Mouse (Mus musculus) activated CD4-positive, CD25-positive, alpha-beta regulatory T cell, adult 9 weeks (primary cell): ENCODE data around the gene Ak4. TPM values are rescaled to one million over a fixed set of nuclear protein-coding genes. Genes with fewer than 3 reads are reported as not detected.

Source experiments
- polyA plus RNA-seq: library from polyadenylated mRNA; unstranded; fragments of 100-300 nt; shearing (Covaris generic); gene quantifications from one replicate; pipeline ENCODE4 v1.2.1, GENCODE M21; 2017

Gene Ak4
- polyA plus RNA-seq, result 0.55 TPM

DNA sequence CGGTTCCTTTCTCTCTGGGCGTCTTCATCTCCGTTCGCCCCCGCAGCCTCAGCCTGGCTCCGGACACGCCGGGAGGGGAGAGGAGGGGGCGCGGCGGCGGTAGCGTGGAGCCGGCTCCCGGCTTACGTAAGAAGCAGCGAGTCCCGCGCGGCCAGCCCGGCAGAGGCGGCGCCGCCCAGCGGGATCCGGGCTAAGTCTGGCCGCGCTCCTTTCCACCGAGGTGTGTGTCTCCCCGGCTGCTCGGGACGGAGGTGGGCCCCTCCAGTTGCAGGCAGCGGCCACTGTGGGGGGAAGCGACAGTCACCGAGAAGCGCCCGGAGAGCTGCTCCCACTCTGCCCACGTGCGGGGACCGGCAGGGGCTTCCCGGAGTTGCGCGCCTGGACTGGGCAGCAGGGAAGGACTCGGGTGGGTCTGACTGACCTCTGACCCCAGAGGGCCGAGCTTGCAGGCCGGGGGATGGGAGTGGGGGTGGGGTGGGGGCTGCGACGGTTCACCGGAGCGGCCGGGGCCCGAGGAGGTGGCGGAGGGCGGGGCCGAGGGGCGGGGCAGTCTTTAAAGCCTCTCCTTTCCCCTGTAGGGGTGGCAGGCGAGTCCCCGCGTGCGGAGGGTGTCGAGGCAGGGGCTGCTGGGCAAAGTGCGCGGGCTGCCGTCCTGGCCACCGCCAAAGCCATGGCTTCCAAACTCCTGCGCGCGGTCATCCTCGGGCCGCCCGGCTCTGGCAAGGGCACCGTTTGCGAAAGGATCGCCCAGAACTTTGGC lies at the start of gene Ak4:
Ak4 (plus strand) TSS at position 127 of the 760 bp plus-strand sequence.

DNA sequence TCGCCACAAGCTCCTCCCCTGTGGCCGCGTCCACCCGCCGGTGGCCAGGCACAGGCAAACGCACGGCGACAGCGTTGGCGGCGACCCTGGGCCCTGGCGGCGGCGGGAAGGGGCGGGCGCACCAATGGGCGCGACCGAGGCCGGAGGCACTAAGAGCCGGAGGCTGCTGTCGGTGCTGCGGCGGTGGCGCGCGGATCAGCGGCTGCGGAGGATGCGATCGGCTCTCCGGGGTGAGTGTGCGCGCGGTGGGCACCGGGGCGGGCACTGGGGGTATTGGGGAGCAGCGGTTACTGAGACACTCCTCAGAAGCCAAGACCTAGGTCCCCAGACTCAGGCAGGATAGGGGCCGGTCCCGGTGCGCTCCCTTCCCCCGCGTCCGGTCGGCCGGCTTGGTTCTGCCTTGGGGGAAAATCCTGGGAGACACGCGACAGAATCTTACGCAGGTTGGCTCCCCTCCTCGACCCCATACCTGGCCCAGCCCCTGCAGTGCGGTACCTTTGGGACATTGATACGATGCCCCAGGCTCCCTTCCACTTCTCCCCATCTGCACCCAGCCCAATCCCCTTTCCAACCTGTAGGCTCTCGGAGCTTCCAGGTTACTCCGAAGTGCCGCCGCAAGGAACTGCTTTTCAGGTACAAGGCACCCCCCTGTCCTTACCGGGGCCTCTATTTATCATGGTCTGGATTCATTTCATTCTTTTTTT lies 77.6 kb downstream of the Ak4 start, which contains the start of gene Dnajc6:
Dnajc6 (plus strand) TSS at position 115 of the 704 bp plus-strand sequence.

Other genes with a start within 250 kb of the Ak4 start
- 443 TPM for gene Jak1, start 154.0 kb upstream of the Ak4 start, polyA plus RNA-seq
- 0.81 TPM for gene Dnajc6, start 77.4 kb downstream of the Ak4 start, polyA plus RNA-seq
- 82.4 TPM for gene Leprot, start 228.4 kb downstream of the Ak4 start, polyA plus RNA-seq